Mouse (Mus musculus) forebrain, embryonic 14.5 days (tissue): ENCODE results near the gene Ccdc9b. TPM values are rescaled to one million over a fixed set of nuclear protein-coding genes. Genes with fewer than 3 reads are reported as not detected.
A peak's percentile ranks its signal among the peaks of the same experiment; 100 is the strongest.

Experiments used
- ATAC-seq: fragments of 200-750 bp; cut with Nextera tagmentation; 2 replicates; pipeline ENCODE4 v1.8.0; 2017; ENCODE audit warnings: mild to moderate bottlenecking, moderate library complexity
- DNase-seq: peaks from one replicate; pipeline ENCODE4 v3.0.0-alpha.2; 2015; ENCODE audit warnings: low spot score
- H3K27ac ChIP-seq: fragments of 300-500 bp; sonication (generic); 2 replicates; pipeline ENCODE4 v1.5.1; 2014; ENCODE audit warnings: low read depth, mild to moderate bottlenecking, control low read depth, low read length, moderate library complexity
- H3K27me3 ChIP-seq: fragments of 300-500 bp; sonication (generic); replicated peaks from 2 replicates; pipeline ENCODE4 v1.6.1; 2014; ENCODE audit warnings: low read length, control low read depth, mixed read lengths; ENCODE audit not compliant: control insufficient read depth, insufficient read depth
- H3K36me3 ChIP-seq: fragments of 300-500 bp; sonication (generic); 2 replicates; pipeline ENCODE4 v1.6.1; 2014; ENCODE audit warnings: low read length, control low read depth; ENCODE audit not compliant: control insufficient read depth, insufficient read depth
- H3K4me1 ChIP-seq: fragments of 300-500 bp; sonication (generic); 2 replicates; pipeline ENCODE4 v1.6.1; 2014; ENCODE audit warnings: antibody characterized with exemption, low read length, control low read depth; ENCODE audit not compliant: control insufficient read depth, insufficient read depth
- H3K4me2 ChIP-seq: fragments of 300-500 bp; sonication (generic); 2 replicates; pipeline ENCODE4 v1.6.1; 2014; ENCODE audit warnings: mild to moderate bottlenecking, control low read depth, low read length
- H3K4me3 ChIP-seq: fragments of 300-500 bp; sonication (generic); 2 replicates; pipeline ENCODE4 v1.5.1; 2014; ENCODE audit warnings: low read depth, low read length, control low read depth
- H3K9ac ChIP-seq: fragments of 300-500 bp; sonication (generic); 2 replicates; pipeline ENCODE4 v1.6.1; 2014; ENCODE audit warnings: mild to moderate bottlenecking, low read length, control low read depth, moderate library complexity
- H3K9me3 ChIP-seq: fragments of 300-500 bp; sonication (generic); replicated peaks from 2 replicates; pipeline ENCODE4 v1.6.1; 2016; ENCODE audit warnings: low read length, control low read depth, mixed read lengths; ENCODE audit not compliant: control insufficient read depth
- WGBS: fragments of 180-500 bp; shearing (Covaris S2); extraction: QIAGEN DNeasy Blood & Tissue Kit; methylation state at CpG from one replicate; pipeline ENCODE4 v1.1.7; 2014; 5-methylcytosine and 5-hydroxymethylcytosine counted together
- polyA plus RNA-seq: library from polyadenylated mRNA; unstranded; fragments of >200 nt; fragmentation: Nextera tagmentation; extraction: Ambion mirVana; gene quantifications from 2 replicates; pipeline ENCODE4 v1.2.1, GENCODE M21; 2014

The Ccdc9b gene
- polyA plus RNA-seq, 1 experiment from 2014 or later, result 1.0 TPM

DNA sequence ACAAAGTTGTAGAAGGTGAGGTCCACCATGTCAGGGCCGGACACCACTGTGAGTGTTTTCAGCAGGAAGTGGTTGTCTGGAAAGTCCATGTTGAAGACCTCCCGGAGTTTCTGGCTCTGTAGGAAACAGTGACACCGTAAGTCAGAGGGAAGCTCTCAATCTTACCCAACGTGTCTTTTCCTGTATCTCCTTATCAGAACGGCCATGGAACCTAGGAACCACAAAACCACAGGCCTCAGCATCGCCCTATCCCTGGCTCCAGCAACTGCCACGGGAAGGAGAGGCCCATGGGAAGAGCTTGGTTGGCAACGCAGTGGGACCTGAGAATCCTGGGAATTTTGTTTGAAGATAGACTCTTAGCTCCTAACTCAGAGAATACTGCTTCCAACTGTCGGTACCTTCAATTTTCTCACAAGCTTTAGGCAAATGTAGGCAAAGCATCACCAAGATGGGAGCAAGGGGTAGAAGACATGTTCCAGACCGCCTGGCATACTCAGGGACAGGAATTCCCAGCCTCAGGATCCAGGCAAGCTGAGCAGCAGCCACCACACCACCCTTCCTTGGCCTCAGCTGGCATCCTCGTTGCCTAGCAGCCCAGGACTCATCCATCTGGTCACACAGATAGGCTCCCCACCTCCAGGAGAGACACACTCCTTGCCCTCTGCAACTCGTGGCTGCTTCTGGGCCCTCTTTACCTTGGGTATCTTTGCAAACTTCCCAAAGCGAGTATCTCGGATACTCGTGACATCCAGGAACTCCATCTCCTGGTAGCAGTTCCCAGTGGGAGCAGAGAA is 38.6 kb downstream of the Ccdc9b start:
- no peak overlapping the region for H3K9ac ChIP-seq

DNA sequence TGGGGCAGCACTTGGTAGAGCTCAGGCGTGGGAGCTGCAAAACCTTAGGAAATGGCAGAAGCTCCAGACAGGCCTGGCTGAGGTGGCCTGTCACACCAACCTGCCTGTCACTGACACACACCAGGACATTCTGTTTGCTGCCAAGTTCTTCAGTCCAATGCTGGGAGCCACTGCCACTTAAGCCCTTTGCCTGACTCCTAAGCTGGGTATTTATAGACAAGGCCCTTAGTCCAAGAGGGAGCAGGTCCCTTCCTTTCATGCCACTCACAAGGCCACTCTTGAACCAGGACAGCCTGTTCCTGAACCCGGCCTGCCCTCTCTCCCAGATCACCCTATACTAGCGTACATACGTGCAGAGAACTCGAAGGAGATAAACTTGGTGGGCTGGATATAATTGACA is 45.8 kb downstream of the Ccdc9b start:
- WGBS, result 83% methylated on average over 5 of the region's 5 CpGs
- peaks cover 8% of the 10 kb centered on the region; the same call in 1 of the 2 replicates for H3K4me1 ChIP-seq
- H3K4me2 ChIP-seq, result no peak overlapping the region
- H3K4me3 ChIP-seq, result no peak overlapping the region
- DNase-seq (no peak), ATAC-seq (no peak)
- no peak overlapping the region for H3K9ac ChIP-seq
- peaks cover 9% of the 10 kb centered on the region; the same call in 1 of the 2 replicates for H3K27me3 ChIP-seq
- no peak overlapping the region for H3K27ac ChIP-seq
- no peaks in the 10 kb centered on the region for H3K9me3 ChIP-seq
- no peaks in the 10 kb centered on the region for H3K36me3 ChIP-seq

More for the DNA sequence above, 38.6 kb downstream of the Ccdc9b start:
- no peaks in the 10 kb centered on the region for H3K36me3 ChIP-seq
- WGBS, result 87% methylated on average over 15 of the region's 15 CpGs
- DNase-seq (no peak), ATAC-seq (no peak)
- no peak overlapping the region for H3K4me3 ChIP-seq
- peaks cover 3% of the 10 kb centered on the region; the same call in 1 of the 2 replicates for H3K27me3 ChIP-seq
- no peak overlapping the region for H3K27ac ChIP-seq
- no peak overlapping the region for H3K4me2 ChIP-seq
- H3K9me3 ChIP-seq, result no peaks in the 10 kb centered on the region
- H3K4me1 ChIP-seq, result no peaks in the 10 kb centered on the region; the same call in 1 of the 2 replicates

DNA sequence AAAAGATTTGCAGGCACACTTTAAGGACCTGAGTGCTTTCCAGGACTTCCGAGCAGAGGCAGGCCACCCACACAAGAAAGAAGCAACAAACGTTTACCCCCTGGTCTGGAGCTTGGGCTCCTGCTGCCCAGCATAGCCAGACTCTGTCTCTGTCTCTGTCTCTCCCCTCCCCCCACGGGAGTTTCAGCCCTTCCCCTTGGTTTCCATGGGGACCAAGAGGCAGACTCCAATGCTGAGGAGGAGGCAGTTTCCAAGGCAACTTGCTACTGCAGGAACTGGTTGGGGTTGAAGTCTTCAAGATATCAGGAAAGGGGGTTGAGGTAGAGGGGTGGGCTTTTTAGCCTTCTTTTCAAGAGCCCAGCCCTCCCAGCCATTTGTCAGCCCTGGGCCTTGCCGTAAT is 48.2 kb downstream of the Ccdc9b start:
- H3K4me3 ChIP-seq, result no peak overlapping the region
- peak; percentile 84 for DNase-seq
- H3K4me1 ChIP-seq, result peaks cover 15% of the 10 kb centered on the region
- H3K9ac ChIP-seq, result no peak overlapping the region
- no peaks in the 10 kb centered on the region for H3K9me3 ChIP-seq
- H3K27me3 ChIP-seq, result peaks cover 26% of the 10 kb centered on the region
- peak; percentile 45; the same call in 1 of the 2 replicates for ATAC-seq
- WGBS, result 27% methylated on average over 4 of the region's 4 CpGs
- no peak overlapping the region for H3K4me2 ChIP-seq
- no peaks in the 10 kb centered on the region for H3K36me3 ChIP-seq
- H3K27ac ChIP-seq, result no peak overlapping the region

DNA sequence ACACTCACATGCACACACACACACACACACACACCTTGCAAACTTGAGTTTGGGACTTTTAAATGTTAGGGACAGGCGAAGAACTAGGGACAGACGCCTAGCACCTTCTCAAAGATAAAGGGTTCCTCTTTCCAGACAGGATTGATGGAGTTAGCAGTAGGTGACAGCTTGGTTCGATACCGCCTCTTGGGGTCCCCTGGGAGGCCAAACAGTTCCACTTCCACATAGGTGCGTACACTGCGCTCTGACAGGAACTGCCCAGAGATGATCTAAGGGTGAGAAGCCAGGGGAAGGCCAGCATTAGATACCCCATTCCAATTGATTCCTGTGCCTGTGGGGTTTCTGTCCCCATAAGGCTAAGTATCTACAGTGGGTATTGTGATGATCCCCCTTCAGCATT is 48.8 kb downstream of the Ccdc9b start:
- H3K4me1 ChIP-seq, result peaks cover 15% of the 10 kb centered on the region
- no peak for DNase-seq
- ATAC-seq, result no peak
- no peak overlapping the region for H3K4me3 ChIP-seq
- H3K9ac ChIP-seq, result no peak overlapping the region
- no peaks in the 10 kb centered on the region for H3K9me3 ChIP-seq
- no peak overlapping the region for H3K27ac ChIP-seq
- H3K4me2 ChIP-seq, result no peak overlapping the region
- WGBS, result 93% methylated on average over 6 of the region's 6 CpGs
- H3K27me3 ChIP-seq, result peaks cover 30% of the 10 kb centered on the region
- H3K36me3 ChIP-seq, result no peaks in the 10 kb centered on the region

DNA sequence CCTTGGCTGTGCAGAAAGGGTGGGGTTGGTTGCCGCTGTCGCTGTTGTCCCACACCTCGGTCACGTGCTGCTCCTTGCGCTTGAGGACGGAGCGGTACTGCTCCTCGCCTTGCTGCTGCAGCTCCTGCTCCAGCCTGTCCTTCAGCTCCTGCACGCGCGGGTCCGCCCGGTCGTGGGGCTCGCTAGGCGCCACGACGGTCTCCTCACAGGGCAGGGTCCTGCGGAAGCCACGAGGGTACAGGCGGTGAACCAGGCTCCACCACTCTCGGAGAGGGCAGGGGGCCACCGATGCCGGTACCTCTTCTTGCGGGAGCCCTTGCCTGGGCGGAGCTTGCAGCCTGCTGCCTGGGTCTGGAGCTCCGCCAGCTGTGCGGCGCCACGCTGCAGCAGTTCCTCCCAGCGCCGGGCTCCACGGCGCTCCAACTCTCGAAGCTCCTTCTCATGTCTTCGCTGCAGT is 51.4 kb downstream of the Ccdc9b start:
- DNase-seq (peak; percentile 84), ATAC-seq (peak; percentile 80)
- Histone ChIP-seq H3K36me3 (no peaks in the 10 kb centered on the region), H3K4me1 (peaks cover 15% of the 10 kb centered on the region), H3K27me3 (peaks cover 47% of the 10 kb centered on the region), H3K27ac (no peak overlapping the region), H3K9ac (peak overlapping the region; percentile 53), H3K4me2 (peak overlapping the region; percentile 84), H3K4me3 (peak overlapping the region; percentile 35), H3K9me3 (no peaks in the 10 kb centered on the region)
- under 1% methylated on average over 36 of the region's 36 CpGs for WGBS

DNA sequence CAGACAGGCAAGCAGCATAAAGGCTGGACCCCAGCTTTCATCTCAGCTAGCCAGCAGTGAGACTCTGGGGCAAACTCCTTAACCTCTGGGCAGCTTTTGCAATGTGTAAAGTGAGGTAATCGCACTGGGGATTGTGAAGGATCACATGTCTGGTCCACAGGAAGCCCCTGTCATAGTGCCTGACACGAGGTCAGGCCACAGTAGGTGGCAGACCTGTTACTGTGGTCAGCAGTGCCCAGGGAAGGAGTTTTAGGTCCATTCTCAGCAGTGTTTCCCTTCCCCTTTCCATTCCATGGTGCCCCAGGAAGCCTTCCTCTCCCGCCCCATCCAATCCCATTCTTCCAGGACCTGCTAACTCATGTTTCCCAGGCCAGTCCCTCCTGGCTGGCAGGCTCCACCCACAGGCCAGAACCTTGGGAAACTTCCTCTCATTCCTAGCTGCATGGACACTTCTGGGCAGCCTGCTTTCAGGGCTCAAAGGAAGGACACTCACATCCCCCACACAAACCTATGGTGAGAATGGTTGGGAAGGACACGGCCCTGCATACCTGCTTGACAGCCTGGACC is 52.7 kb downstream of the Ccdc9b start:
- peaks cover 60% of the 10 kb centered on the region for H3K27me3 ChIP-seq

DNA sequence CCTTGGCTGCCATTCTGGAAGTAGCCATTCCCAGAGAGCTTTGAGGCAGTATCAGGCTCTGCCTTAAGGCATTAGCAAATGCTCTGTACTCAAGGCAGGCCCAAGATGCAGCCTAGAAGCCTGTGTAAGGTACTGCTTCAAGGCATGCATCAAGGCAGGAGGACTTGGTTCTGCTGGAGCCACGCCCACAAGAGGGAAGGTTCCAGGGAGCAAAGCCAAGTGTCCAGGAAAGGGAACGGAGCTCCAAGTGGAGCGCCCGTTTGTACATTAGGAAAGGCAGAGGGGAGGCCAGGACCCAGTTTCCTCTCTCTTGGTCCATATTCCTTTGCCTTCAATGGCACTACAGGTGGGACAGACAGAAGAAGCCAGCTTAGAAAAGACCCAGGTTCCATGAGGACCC is 54.0 kb downstream of the Ccdc9b start:
- no peaks in the 10 kb centered on the region for H3K9me3 ChIP-seq
- no peak overlapping the region for H3K4me2 ChIP-seq
- no peak for ATAC-seq
- no peaks in the 10 kb centered on the region for H3K36me3 ChIP-seq
- peaks cover 73% of the 10 kb centered on the region for H3K27me3 ChIP-seq
- no peak overlapping the region for H3K4me3 ChIP-seq
- WGBS, result 73% methylated on average over 4 of the region's 4 CpGs
- peaks cover 16% of the 10 kb centered on the region for H3K4me1 ChIP-seq
- no peak overlapping the region for H3K9ac ChIP-seq
- H3K27ac ChIP-seq, result no peak overlapping the region
- no peak for DNase-seq

More for the DNA sequence above, 52.7 kb downstream of the Ccdc9b start:
- 44% methylated on average over 4 of the region's 4 CpGs for WGBS
- H3K4me3 ChIP-seq, result no peak overlapping the region
- H3K36me3 ChIP-seq, result no peaks in the 10 kb centered on the region
- no peak for DNase-seq
- no peak for ATAC-seq
- H3K9me3 ChIP-seq, result no peaks in the 10 kb centered on the region
- H3K4me1 ChIP-seq, result peaks cover 15% of the 10 kb centered on the region
- H3K27ac ChIP-seq, result no peak overlapping the region
- H3K9ac ChIP-seq, result no peak overlapping the region
- no peak overlapping the region for H3K4me2 ChIP-seq

DNA sequence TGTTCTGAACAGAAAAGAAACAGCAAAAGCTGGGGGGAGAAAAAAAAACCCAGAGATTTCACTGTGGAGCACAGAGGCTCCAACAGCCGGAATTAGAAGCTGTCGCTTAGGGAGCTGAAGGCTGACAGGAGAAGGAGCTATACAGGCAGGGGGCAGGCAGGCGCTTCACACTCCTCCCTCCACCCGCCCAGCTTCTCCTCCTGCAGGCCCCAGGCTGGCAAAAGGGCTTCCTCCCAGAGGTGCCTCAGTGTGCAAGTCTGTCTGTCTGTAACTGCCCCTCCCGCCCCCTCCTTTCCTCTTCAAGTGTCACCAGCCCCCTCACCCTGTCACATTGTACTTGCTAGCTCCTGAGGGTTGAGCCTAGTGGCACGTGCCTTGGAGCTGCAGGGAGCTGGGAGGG is 56.0 kb downstream of the Ccdc9b start:
- Histone ChIP-seq H3K4me3 (no peak overlapping the region), H3K9me3 (no peaks in the 10 kb centered on the region), H3K4me1 (peaks cover 21% of the 10 kb centered on the region), H3K9ac (no peak overlapping the region), H3K36me3 (no peaks in the 10 kb centered on the region), H3K27me3 (peaks cover 84% of the 10 kb centered on the region), H3K4me2 (no peak overlapping the region), H3K27ac (peak overlapping the region; percentile 9; the same call in 1 of the 2 replicates)
- DNase-seq (no peak), ATAC-seq (no peak)
- 6% methylated on average over 6 of the region's 6 CpGs for WGBS
